Mouse (Mus musculus): ENCODE data around the gene Xlr3a. TPM values are rescaled to one million over a fixed set of nuclear protein-coding genes. Genes with fewer than 3 reads are reported as not detected.
"Not testable (repeated sequence)": the region's sequence is repeated elsewhere in the genome, so short reads cannot be mapped to it uniquely, and the experiment has no call there.

The Xlr3a gene
- 2.5 and 3.5 TPM in 2 replicates for polyA plus RNA-seq (2016; fragmentation: Nextera tagmentation; extraction: Ambion mirVana)

DNA sequence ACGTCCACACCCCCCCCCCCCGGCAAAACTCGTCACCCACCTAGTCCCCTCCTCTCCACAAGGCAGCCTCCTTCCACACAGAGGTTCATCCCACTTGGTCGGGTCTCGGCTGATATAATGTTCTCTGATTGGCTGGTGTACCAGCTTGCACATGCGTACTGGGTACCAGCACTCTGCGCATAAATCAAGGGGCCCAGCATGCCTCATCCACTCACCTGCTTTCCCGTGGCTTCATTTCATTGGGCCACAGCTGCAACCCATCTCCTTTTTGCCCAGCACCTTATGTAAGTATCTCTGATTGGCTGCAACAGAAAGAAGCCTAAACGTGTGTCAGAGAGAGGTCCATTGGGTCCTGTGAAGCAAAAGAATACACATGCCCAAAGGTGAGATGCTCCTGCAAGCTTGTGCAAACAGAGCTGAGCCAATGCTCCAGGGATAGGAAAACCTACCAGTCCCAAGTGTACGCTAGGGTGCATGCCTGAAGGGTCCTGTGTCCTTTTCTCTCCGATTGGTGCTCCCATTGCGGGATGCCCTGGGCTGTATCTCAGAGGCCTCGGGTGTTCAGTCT is at the start of gene Xlr3a:
Gene Xlr3a, minus strand, starts transcription at position 155 of the 568 bp plus-strand sequence.
- DNase-seq (ENCODE audit: low spot score): peak; percentile 7
- H3K27me3 ChIP-seq (replicated peaks; ENCODE audit: low read depth, poor library complexity, severe bottlenecking); H3K9me3 ChIP-seq: not testable (repeated sequence)

DNA sequence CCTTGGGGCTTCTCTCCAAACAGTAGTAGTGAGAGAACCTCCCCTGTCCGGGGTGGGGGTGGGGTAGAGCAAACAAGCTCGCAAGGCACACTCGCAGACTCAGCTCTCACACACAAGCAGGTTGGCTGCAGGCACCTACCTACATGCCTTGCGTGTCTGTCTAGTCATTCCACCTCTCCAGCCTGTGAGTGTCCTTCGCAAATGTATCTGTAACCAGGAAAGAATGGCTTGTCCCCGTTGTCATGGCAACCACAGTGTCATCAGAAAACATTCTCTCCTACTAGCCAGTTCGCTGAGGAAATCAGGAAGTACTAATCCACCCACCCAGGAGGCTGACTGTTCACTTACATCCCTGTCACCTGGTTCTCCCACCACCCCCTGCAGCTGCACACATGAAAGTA is 46.3 kb upstream of the Xlr3a start:
- not testable (repeated sequence) for H3K4me3 ChIP-seq; H3K36me3 ChIP-seq (replicated peaks); DNase-seq (ENCODE audit: low spot score); H3K9me3 ChIP-seq; H3K27ac ChIP-seq (replicated peaks); H3K27me3 ChIP-seq (replicated peaks; ENCODE audit: low read depth, poor library complexity, severe bottlenecking); H3K4me1 ChIP-seq
- WGBS: no CpG with 5 or more reads among the region's 7 CpGs

More for the DNA sequence above, at the start of gene Xlr3a:
- not testable (repeated sequence) for H3K36me3 ChIP-seq (replicated peaks); H3K27ac ChIP-seq (replicated peaks); H3K4me1 ChIP-seq; H3K4me3 ChIP-seq
- WGBS: 76% methylated on average over 13 of the region's 13 CpGs

DNA sequence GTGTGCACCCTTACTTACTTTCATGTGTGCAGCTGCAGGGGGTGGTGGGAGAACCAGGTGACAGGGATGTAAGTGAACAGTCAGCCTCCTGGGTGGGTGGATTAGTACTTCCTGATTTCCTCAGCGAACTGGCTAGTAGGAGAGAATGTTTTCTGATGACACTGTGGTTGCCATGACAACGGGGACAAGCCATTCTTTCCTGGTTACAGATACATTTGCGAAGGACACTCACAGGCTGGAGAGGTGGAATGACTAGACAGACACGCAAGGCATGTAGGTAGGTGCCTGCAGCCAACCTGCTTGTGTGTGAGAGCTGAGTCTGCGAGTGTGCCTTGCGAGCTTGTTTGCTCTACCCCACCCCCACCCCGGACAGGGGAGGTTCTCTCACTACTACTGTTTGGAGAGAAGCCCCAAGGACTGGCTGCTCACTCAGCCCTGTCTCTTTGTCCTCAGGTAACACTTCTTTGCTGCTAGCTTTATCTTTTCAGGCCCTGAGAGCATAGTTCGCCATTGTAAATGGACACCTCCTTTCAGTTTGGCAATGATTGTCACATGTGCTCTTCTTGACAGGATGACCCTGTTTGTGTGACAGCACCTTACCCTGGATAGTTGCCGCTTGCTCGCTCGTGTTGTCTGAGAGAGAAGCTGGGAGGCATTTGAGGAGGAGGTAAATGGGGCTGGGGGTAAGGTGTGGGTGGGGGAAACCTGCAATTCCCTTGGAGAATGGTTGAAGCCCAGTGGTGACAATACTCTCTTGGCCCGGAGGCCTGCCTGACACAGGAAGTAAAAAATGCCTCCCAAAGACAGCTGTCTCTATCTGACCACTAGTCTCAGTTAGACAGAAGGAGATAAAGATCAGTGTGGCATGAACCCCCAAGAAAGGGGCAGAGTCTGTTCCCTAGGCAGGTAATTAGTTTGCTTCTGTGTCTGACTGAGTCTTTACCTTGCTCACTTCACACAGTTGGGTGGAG is 26.2 kb upstream of the Xlr3a start:
- not testable (repeated sequence) for H3K27ac ChIP-seq (replicated peaks); DNase-seq (ENCODE audit: low spot score); H3K4me3 ChIP-seq; H3K4me1 ChIP-seq; H3K27me3 ChIP-seq (replicated peaks; ENCODE audit: low read depth, poor library complexity, severe bottlenecking); H3K9me3 ChIP-seq; H3K36me3 ChIP-seq (replicated peaks)
- no CpG with 5 or more reads among the region's 12 CpGs for WGBS

DNA sequence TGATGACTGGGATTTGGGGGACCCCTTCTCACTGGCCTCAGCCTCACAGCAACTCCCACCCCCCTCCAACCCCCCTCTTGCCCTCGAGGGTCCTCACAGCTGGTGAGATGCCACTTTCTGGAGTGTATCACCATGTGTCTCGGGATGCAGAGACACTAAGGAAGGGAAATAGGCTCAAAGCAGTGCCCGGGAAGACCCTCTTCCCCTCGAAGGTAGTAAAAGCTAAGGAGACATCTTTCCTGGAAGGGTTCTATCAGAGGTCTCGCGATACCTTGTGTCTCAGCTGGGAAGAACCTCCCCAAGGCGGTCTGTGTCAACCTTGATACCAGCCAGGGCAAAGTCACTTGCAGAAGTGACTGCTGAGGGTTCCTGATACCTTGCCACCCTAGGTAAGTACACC is 19.9 kb upstream of the Xlr3a start, which contains the start of gene Gm14685:
Gene Gm14685, plus strand, starts transcription at position 301 of the 400 bp plus-strand sequence.
- H3K27me3 ChIP-seq (replicated peaks; ENCODE audit: low read depth, poor library complexity, severe bottlenecking); DNase-seq (ENCODE audit: low spot score); H3K4me3 ChIP-seq; H3K36me3 ChIP-seq (replicated peaks); H3K9me3 ChIP-seq; H3K27ac ChIP-seq (replicated peaks); H3K4me1 ChIP-seq: not testable (repeated sequence)
- WGBS: no CpG with 5 or more reads among the region's 7 CpGs

DNA sequence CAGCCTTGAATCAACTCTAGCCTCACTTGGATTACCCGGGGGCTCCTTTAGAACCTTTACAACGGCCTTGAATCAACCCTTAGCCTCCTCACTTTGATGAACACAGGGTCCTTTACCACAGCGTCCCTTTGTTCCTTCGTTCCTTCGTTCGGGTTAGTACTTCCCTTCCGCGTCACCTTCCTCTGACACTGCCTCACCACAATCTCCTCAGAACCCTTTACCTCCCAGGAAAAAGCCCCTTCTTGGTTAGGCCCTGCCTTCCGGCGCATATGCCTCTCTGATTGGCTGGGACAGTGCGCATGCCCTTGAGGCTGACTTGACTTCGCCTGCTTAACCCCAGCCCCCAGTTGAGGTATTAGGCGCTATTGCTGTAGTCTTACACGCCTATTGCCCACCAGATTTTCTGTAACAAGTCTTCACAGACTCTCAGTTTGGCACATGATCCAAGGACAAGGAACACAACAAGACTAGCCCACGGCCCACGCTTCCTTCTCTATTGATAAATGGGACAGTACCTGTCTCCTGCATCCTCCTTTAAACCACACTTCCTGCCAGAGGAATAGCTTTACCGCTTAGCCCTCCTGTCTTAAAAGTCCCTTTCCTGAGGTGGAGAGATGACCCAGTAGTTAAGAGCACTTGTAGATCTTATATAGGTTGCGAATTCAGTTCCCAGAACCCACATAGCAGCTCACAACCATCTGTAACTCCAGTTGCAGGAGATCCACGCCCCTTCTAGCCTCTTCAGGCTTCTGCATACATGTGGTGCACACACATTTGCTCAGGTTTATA is 14.4 kb downstream of the Xlr3a start, which contains the start of gene Xlr4a:
Gene Xlr4a, minus strand, starts transcription at position 212 of the 789 bp plus-strand sequence.
- DNase-seq (ENCODE audit: low spot score); H3K9me3 ChIP-seq; H3K4me3 ChIP-seq; H3K27ac ChIP-seq (replicated peaks); H3K36me3 ChIP-seq (replicated peaks); H3K4me1 ChIP-seq; H3K27me3 ChIP-seq (replicated peaks; ENCODE audit: low read depth, poor library complexity, severe bottlenecking): not testable (repeated sequence)
- WGBS: 83% methylated on average over 19 of the region's 19 CpGs

DNA sequence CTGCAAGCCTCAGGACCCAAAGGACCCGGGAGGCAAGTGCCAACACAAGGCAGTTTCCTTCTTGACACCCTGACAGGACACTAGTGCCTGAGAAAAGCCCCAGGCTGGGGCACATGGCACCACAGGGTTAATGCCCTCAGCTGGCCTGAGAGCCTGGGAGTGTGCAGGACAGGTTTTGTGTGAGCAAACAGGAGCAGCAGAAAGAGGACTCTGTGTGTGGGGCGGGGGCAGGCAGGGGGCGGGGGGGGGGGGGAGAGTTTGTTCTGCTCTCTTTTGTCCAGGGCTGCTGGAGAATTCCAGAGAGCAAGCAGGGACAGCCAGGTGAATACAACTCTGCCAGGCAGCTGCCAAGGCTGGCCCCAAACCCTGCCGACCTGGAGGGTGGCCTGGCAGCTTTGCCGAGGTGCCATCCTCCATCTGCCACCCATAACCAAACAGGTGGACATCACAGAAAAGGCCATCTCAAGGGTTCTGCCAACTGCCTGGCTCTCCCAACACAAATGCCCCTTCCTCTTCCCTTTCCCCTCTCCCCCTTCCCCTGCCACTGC is 30.1 kb downstream of the Xlr3a start:
- not testable (repeated sequence) for DNase-seq (ENCODE audit: low spot score)
- WGBS: 67% methylated on average over 2 of the region's 5 CpGs

DNA sequence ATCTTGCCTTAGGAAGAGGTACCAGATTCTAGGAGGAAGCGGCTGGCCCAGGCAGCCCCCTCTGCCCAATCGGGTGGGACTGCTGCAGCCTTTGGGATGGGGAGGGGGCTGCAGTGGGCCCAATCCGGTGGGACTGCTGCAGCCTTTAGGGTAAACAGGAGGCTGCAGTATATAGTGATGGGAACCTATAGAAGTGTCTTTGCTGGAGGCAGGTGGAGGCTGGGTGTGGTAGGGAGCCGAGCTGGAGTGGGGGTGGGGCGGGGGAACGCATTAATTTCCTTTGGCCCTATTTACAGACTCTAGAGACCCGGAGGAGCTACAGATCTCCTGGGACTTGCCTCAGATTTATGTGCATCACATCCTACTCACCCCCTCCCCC is 32.5 kb downstream of the Xlr3a start, which contains the start of gene Pnma3:
Gene Pnma3, plus strand, starts transcription at position 373 of the 379 bp plus-strand sequence.
- no peak for DNase-seq (ENCODE audit: low spot score)
- Histone ChIP-seq H3K4me1 (peaks cover 8% of the 10 kb centered on the region), H3K36me3 (replicated peaks) (no peaks in the 10 kb centered on the region), H3K9me3 (no peaks in the 10 kb centered on the region), H3K27ac (replicated peaks) (peak within 1 kb of the TSS; percentile 24; the same call in 1 of the 2 replicates), H3K4me3 (peak within 1 kb of the TSS; percentile 45), H3K27me3 (replicated peaks; ENCODE audit: low read depth, poor library complexity, severe bottlenecking) (peaks cover 42% of the 10 kb centered on the region)
- 33% methylated on average over 7 of the region's 7 CpGs for WGBS

More for the DNA sequence above, 30.1 kb downstream of the Xlr3a start:
- not testable (repeated sequence) for H3K9me3 ChIP-seq; H3K27ac ChIP-seq (replicated peaks); H3K4me3 ChIP-seq; H3K4me1 ChIP-seq; H3K36me3 ChIP-seq (replicated peaks)
- H3K27me3 ChIP-seq (replicated peaks; ENCODE audit: low read depth, poor library complexity, severe bottlenecking): peaks cover 42% of the 10 kb centered on the region

DNA sequence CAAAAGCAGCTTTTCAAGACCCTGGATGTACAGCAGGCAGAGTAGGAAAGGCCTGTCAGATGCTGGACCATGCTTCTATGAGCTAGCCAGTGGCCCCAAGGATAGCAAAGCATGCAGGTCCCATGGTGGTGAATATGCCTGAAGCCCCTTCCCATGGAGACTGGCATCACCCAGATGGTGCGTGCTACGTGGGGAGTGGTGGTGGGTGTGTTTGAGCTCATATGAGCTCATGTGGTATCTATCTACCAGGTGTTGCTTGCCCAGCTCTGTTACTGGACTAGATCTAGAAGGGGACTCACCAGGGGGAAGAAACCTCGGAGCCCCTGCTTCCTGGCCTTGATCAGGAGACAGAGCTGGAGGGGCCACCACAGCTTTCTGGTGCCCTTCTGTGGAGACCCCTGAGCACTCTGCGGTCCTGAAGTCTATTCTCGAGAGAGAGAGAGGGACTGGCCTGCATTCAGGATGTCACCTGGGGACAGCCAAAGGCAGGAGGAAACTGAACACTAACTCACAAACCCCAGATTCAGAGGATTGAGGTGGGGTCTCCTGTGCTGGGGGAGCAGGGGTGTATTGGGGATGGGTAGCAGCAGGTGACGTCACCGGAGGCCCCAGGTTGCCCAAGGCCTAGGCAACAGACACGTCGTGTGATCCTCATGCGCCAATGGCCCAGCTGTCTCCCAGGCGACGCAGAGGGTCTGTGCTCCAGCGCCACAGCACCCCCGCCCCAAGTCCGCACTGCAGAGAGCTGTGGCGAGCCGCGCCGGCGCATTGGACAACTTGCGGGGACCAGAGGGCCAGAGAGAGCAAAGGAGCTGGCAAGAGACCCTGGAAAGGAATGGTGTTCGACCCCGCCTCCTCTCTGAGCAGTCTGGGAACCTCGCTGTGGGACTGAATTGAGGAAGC is 33.1 kb downstream of the Xlr3a start:
- H3K4me3 ChIP-seq: peak overlapping the region; percentile 45
- no peaks in the 10 kb centered on the region for H3K36me3 ChIP-seq (replicated peaks)
- peak; percentile 49 for DNase-seq (ENCODE audit: low spot score)
- H3K27me3 ChIP-seq (replicated peaks; ENCODE audit: low read depth, poor library complexity, severe bottlenecking): peaks cover 42% of the 10 kb centered on the region
- 29% methylated on average over 24 of the region's 24 CpGs for WGBS
- H3K27ac ChIP-seq (replicated peaks): peak overlapping the region; percentile 24; the same call in 1 of the 2 replicates
- H3K9me3 ChIP-seq: no peaks in the 10 kb centered on the region
- H3K4me1 ChIP-seq: peaks cover 8% of the 10 kb centered on the region

DNA sequence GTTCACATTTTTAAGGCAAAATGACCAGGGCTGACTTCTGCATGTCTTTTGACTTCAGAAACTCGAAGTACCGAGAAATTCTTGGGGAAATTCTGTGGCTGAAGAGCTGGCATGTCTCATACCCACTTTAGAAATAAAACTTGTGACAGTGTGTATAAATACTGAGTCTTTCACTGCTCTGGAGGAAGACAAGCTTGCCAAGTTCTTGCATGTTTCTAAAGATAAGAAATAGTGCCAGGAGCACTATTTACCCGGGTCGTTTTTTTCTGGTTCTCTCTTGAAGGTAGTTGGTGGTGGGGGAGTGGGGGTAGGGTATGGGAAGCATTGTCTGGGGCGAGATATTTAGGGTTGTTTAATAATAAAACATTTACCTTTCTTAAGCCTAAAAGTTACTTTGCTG is 34.6 kb downstream of the Xlr3a start:
- Histone ChIP-seq H3K4me3 (no peak overlapping the region), H3K4me1 (peaks cover 8% of the 10 kb centered on the region), H3K27ac (replicated peaks) (no peak overlapping the region), H3K27me3 (replicated peaks; ENCODE audit: low read depth, poor library complexity, severe bottlenecking) (peaks cover 34% of the 10 kb centered on the region), H3K36me3 (replicated peaks) (no peaks in the 10 kb centered on the region), H3K9me3 (no peaks in the 10 kb centered on the region)
- 63% methylated on average over 5 of the region's 5 CpGs for WGBS
- DNase-seq (ENCODE audit: low spot score): no peak

DNA sequence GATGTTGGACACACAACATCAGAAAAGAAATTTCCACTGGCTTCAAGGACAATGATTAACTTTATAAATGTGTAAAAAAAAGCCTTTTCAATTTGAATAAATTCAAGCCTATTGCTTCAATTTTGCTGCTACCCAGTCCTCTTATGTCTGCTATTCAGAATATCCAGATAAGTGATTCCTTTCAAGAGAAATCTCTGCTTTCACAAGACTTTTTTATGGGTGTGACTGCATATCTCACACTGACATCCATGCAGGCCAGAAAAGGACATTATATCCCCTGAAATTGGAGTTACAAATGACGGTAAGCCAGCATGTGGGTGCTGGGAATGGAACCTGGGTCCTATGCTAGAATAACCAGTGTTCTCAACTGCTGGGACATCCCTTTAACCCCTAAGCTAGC is 35.4 kb downstream of the Xlr3a start:
- H3K27ac ChIP-seq (replicated peaks): no peak overlapping the region
- H3K4me3 ChIP-seq: no peak overlapping the region
- 83% methylated on average over 1 of the region's 1 CpGs for WGBS
- H3K9me3 ChIP-seq: no peaks in the 10 kb centered on the region
- H3K4me1 ChIP-seq: peaks cover 8% of the 10 kb centered on the region
- H3K27me3 ChIP-seq (replicated peaks; ENCODE audit: low read depth, poor library complexity, severe bottlenecking): peaks cover 34% of the 10 kb centered on the region
- H3K36me3 ChIP-seq (replicated peaks): no peaks in the 10 kb centered on the region
- DNase-seq (ENCODE audit: low spot score): no peak

DNA sequence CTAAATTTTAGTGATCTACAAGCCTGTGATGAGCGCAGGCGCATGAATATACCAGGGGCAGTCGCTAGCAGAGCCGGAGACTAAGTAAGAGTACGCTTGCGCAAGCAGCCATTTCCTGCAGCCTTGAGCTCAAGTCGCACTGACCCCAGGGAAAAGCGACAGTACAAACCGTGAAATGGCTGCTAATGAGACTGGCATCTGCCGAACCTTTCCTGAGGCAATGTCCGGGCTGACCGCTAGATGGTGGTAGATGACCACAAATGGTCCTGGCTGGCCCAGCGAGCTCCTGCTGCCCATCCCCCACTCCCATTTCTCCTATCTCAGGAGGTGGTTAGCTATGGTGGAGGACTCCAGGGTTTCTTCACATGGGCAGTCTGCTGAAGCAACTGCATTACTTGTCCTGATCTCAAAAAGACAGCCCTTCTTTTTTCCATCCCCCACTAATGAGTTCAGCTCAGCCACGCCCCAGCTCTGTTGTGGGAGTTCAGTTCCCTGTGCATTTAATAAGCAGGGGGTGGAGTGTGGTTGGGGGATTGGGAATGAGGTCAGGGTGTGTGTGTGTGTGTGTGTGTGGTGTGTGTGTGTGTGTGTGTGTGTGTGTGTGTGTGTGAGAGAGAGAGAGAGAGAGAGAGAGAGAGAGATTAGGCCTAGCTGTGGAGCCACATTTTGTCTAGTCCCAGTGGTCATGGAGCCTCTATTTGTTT is 42.9 kb downstream of the Xlr3a start:
- H3K27ac ChIP-seq (replicated peaks): peak overlapping the region; percentile 59
- H3K9me3 ChIP-seq: no peaks in the 10 kb centered on the region
- peak overlapping the region; percentile 34; the same call in 1 of the 2 replicates for H3K4me3 ChIP-seq
- no peaks in the 10 kb centered on the region for H3K4me1 ChIP-seq
- H3K27me3 ChIP-seq (replicated peaks; ENCODE audit: low read depth, poor library complexity, severe bottlenecking): no peaks in the 10 kb centered on the region
- peak; percentile 90 for DNase-seq (ENCODE audit: low spot score)
- 19% methylated on average over 14 of the region's 14 CpGs for WGBS
- no peaks in the 10 kb centered on the region for H3K36me3 ChIP-seq (replicated peaks)

All from embryonic facial prominence, embryonic 10.5 days (tissue).